Mouse (Mus musculus) heart, postnatal 10 days (tissue): ENCODE results near the gene Pmp22. TPM values are rescaled to one million over a fixed set of nuclear protein-coding genes. Genes with fewer than 3 reads are reported as not detected.

Source experiments
- total RNA-seq, 2 experiments: library from RNA; stranded (reverse); gene quantifications; 2 replicates each; pipeline ENCODE4 v1.2.3; 2021

Gene Pmp22
- total RNA-seq, 2 experiments from 2014 or later: 81.7 to 120 TPM

Other genes with a start within 250 kb of the Pmp22 start
- 10 to 100 TPM; 18.4 to 24.4 TPM for gene Tvp23b, start 249.5 kb upstream of the Pmp22 start, total RNA-seq
- not detected for gene Cdrt4, start 177.8 kb upstream of the Pmp22 start, total RNA-seq
- gene Tekt3, start 67.3 kb upstream of the Pmp22 start, total RNA-seq: not detected